Mouse (Mus musculus): ENCODE measurements around the gene Atf3.
A peak's percentile ranks its signal among the peaks of the same experiment; 100 is the strongest.

Gene Atf3

GRCm38 (mm10) chr1:191217939-191218338 is at the start of gene Atf3:
Gene Atf3, minus strand, starts transcription at chr1:191218039.
- DNase-seq (ENCODE audit: low spot score), result no peak

- no peak for DNase-seq (ENCODE audit: low spot score)
Measured at GRCm38 (mm10) chr1:191267162-191267561, 49.3 kb upstream of the Atf3 start.

DNA sequence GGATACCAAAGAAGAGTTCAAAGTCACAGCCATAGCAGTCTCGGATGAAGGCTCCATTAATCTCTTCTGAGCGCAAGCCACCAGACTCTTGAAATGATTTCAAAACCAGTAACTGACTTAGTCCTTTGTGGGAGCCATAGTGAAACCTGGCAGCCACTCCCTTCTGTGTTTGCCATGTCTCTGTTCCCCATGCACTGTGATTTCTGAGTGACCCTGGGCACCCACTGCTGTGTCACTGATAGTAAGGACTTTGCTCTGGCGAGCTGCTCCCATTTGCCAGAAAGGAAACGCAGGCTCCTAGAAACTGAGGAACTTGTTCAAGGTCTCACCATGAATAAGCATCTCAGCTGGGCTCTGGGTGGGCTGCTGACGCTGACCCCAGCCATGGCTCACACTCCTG is 45.6 kb upstream of the Atf3 start:
- no peak for DNase-seq (ENCODE audit: low spot score)

DNA sequence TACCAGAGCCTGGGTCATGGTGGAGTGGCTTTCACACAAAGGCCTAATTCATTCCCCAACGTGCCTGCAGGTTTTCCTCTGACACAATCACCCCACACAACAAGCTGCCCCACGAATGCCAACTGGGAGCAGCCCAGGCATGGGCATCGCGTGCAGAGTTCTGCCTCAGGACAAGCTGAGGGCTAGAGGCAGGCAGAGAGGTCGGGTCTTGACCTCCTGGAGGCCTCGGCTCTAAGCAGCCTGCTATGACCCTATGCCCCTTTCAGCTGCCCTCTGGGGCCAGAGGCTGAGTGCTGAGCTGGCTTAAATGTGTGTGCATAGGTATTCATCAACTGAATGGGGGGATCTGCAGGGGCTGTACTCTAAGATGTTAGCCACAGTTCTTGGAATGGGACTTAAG is 44.0 kb upstream of the Atf3 start:
- DNase-seq (ENCODE audit: low spot score), result no peak

GRCm38 (mm10) chr1:191259661-191260060 is 41.8 kb upstream of the Atf3 start:
- DNase-seq (ENCODE audit: low spot score), result no peak

DNA sequence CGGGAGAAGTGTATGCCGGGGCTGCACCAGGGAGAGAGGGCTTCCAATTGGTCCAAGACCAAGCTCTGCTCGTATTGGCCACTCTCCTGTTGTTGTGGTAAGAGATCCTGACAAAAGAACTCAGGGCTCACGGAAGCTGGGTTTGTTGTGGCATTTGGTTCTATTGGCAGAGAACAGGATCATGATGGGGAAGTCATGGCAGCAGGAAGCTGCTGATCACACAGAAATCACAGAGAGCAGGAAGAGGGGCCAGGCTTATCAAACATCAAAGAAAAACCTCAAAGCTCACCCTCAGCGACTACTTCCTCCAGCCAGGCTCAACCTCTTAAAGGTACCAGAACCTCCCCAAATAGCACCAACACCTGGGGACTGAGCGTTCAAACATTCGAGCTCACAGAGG is 41.3 kb upstream of the Atf3 start:
- DNase-seq (ENCODE audit: low spot score), result no peak

DNA sequence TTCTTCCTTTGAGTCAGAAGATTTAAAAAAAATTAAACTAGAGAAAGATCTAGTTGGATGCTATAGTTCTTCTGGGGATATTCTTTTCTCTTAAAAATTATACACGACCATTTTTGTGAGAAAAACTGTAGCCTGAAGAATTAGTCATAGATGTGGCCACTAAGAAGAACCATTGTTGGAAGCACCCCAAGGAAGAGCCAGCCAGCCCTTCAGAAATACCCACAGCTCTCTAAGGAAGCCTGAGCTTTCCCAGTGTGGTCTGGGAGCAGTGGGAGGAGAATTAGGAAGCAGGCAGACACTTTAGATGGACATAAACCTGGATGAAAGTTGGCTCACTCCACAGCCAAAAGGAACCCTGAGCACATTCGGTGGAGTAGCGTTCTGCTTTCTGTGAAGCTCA is 40.7 kb upstream of the Atf3 start:
- DNase-seq (ENCODE audit: low spot score), result no peak

GRCm38 (mm10) chr1:191257981-191258380 is 40.1 kb upstream of the Atf3 start:
- no peak for DNase-seq (ENCODE audit: low spot score)

GRCm38 (mm10) chr1:191257351-191257771 is 39.5 kb upstream of the Atf3 start:
- DNase-seq (ENCODE audit: low spot score), result no peak

- DNase-seq (ENCODE audit: low spot score), result no peak
Measured at GRCm38 (mm10) chr1:191256566-191257350, 38.9 kb upstream of the Atf3 start.

- DNase-seq (ENCODE audit: low spot score), result no peak
Measured at GRCm38 (mm10) chr1:191256134-191256533, 38.3 kb upstream of the Atf3 start.

GRCm38 (mm10) chr1:191254448-191254847 is 36.6 kb upstream of the Atf3 start:
- peak; percentile 40 for DNase-seq (ENCODE audit: low spot score)

- no peak for DNase-seq (ENCODE audit: low spot score)
Measured at GRCm38 (mm10) chr1:191253636-191254035, 35.8 kb upstream of the Atf3 start.

- DNase-seq (ENCODE audit: low spot score), result no peak
Measured at GRCm38 (mm10) chr1:191249975-191250374, 32.1 kb upstream of the Atf3 start.

DNA sequence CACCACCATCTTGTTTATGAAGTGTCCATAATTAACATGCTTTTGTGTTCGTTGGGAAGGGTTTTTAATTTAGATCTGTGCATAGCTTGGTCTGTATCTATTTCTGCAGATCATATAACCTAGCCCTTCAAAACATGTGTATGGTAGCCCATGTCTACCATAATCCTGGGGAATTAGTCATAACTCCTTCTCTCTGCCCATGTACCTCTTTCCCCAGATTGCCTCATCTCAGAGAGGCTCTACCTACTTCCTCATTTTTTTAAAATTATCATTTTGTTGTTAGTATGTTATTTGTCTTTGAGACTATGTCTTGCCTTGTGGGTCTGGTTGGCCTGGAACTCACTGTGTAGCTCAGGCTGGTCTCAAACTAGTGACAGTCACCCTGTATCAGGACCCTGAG is 30.6 kb upstream of the Atf3 start:
- DNase-seq (ENCODE audit: low spot score), result no peak

DNA sequence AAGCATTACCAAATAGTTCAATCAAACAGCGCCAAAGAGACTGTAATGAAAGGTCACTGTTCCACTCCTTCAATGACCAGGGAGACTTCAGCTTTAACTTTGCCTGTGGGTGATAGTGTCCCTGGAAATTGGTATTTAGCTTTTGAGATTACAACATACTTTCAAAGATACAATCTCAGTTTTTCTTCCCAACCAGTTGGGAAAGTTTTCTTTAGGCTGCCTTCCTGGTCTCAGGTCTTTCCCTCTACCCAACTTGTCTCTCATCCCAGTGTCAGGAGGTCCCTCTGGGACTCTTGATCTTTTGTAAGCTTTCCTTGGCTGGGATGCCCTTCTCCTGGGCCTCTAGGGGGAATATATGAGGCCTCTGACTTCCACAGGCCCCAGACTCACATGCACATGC is 29.7 kb upstream of the Atf3 start:
- no peak for DNase-seq (ENCODE audit: low spot score)

GRCm38 (mm10) chr1:191243855-191244254 is 26.0 kb upstream of the Atf3 start:
- DNase-seq (ENCODE audit: low spot score), result no peak

DNA sequence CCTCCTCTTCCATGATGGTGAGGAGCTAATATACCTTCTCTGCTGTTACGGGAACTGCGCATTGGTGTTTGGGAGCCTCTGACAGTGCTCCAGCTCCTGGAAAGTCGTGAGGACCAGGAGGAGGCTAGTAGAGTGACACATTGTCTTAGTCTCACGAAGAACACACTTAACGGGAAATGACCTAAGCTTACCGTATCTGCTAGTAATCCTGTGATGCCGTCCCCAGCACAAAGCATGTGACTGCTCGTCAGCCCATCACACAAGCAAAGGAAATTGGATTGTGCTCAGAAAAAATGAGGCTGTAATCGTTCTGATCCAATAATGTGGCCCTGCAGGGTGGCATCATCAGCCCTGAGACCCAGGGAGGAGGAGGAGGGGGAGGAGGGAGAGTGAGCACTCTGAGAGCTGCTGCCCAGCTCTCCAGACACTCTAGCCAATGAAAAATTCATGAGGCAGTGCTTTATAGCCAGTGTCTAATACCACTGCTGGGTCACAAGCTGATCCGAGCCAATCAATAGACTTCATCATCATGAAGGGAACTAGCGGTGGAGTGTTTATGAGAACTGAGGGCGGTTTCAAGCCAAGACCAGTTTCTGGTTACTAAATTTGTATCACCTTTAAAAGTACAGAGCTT is 24.3 kb upstream of the Atf3 start:
- DNase-seq (ENCODE audit: low spot score), result no peak

- DNase-seq (ENCODE audit: low spot score), result no peak
Measured at GRCm38 (mm10) chr1:191241574-191241973, 23.7 kb upstream of the Atf3 start.

- DNase-seq (ENCODE audit: low spot score), result no peak
Measured at GRCm38 (mm10) chr1:191239602-191240001, 21.8 kb upstream of the Atf3 start.

GRCm38 (mm10) chr1:191235788-191236542 is 18.1 kb upstream of the Atf3 start:
- DNase-seq (ENCODE audit: low spot score), result no peak

DNA sequence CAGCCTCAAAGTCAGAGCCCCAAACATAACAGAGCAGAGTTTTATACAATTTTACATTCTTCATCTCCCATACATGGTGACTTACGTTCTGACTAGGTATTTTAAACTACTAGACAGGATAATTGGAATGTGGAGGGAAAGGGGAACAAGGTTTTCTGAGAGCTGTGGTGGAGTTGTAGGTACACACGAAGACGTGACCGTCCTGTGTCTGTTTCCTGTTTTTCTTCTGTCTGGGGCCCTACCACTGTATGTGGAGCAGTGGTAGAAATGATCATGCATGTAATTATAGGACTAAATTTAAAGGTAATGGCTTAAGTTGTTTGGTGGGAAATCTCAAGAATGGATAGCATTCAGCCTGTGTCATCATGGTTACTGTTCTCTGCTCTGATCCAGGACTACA is 17.0 kb upstream of the Atf3 start:
- DNase-seq (ENCODE audit: low spot score), result no peak

DNA sequence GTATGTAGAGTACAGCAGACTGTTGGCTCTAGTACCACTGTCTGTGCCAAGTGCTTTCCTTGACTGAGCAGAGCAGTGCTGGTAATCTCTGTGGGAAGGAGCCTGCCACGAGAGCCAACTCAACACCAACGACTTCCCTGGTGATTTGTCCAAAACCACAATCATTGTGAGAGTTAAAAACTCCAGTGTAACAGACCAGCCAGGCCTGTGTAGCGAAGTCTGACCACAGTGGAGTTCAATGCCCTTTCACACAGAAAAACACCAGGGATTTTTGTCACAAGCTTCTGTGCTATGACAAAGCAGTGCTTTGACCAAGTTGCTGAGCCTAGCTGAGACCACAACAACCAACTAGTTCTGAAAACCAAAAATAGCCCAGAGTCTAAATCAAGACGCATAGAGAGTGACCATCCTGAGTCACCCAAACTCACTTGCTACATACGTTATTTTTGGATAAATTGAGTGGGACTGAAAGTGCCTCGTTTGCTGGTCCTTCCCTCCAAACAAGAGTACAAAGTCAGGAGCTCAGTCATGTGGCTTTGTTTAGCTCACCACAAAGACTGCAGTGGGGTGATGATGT is 12.6 kb upstream of the Atf3 start:
- no peak for DNase-seq (ENCODE audit: low spot score)

Data from ovary, postnatal 36 days (tissue).